Mouse (Mus musculus): ENCODE data around the gene Krtap4-2.

DNA sequence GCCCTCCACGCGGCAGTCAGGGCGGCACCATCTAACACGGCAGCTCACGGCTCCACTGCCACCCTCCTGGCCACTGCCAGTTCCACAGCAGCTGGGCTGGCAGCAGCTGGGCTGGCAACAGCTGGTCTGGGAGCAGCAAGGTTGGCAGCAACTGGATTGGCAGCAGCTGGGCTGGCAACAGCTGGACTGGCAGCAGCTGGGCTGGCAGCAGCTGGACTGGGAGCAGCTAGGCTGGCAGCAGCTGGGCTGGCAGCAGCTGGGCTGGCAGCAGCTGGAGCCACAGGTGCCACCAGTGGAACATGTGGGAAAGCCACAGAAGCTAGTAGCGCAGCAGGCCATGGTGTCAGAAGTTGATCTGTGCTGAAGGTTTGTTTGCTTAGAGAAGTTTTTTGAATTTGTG lies 43.9 kb downstream of the Krtap4-2 start, which contains the start of gene Krtap1-3:
- no peak for TF ChIP-seq CTCF (IDR thresholded peaks at IDR 0.05; ENCODE audit: low read depth, low read length)
- no peak for TF ChIP-seq POLR2A (IDR thresholded peaks at IDR 0.05; ENCODE audit: borderline replicate concordance, low read depth, low read length)

Data from bone marrow macrophage, adult 2 months (primary cell).